Mouse (Mus musculus) kidney, adult 18-20 months (tissue): ENCODE results near the gene Galnt15.
A peak's percentile ranks its signal among the peaks of the same experiment; 100 is the strongest.

Experiments used
- DNase-seq: peaks from one replicate; pipeline ENCODE4 v3.0.0; 2021

Galnt15 gene

GRCm38 (mm10) chr14:32028681-32029091 is at the start of gene Galnt15:
Gene Galnt15, plus strand, starts transcription at chr14:32028989.
- DNase-seq, result peak; percentile 54

GRCm38 (mm10) chr14:31994021-31994420 is 34.8 kb upstream of the Galnt15 start:
- no peak for DNase-seq

- no peak for DNase-seq
Measured at GRCm38 (mm10) chr14:32000941-32001340, 27.8 kb upstream of the Galnt15 start.

GRCm38 (mm10) chr14:32002502-32003338 is 26.1 kb upstream of the Galnt15 start:
- no peak for DNase-seq

- DNase-seq, result no peak
Measured at GRCm38 (mm10) chr14:32003904-32004596, 24.7 kb upstream of the Galnt15 start.

- peak; percentile 28 for DNase-seq
Measured at GRCm38 (mm10) chr14:32005673-32006261, 23.0 kb upstream of the Galnt15 start.

GRCm38 (mm10) chr14:32007654-32008335 is 21.0 kb upstream of the Galnt15 start:
- DNase-seq, result no peak

- DNase-seq, result no peak
Measured at GRCm38 (mm10) chr14:32009715-32010114, 19.1 kb upstream of the Galnt15 start.

- no peak for DNase-seq
Measured at GRCm38 (mm10) chr14:32011547-32012304, 17.1 kb upstream of the Galnt15 start.

- DNase-seq, result no peak
Measured at GRCm38 (mm10) chr14:32015131-32015770, 13.5 kb upstream of the Galnt15 start.

GRCm38 (mm10) chr14:32016466-32016865 is 12.3 kb upstream of the Galnt15 start:
- DNase-seq, result no peak

- peak; percentile 39 for DNase-seq
Measured at GRCm38 (mm10) chr14:32016921-32017320, 11.9 kb upstream of the Galnt15 start.

GRCm38 (mm10) chr14:32017448-32017847 is 11.3 kb upstream of the Galnt15 start:
- DNase-seq, result no peak

- DNase-seq, result no peak
Measured at GRCm38 (mm10) chr14:32019091-32019490, 9.7 kb upstream of the Galnt15 start.

GRCm38 (mm10) chr14:32021967-32022366 is 6.8 kb upstream of the Galnt15 start:
- no peak for DNase-seq

- DNase-seq, result no peak
Measured at GRCm38 (mm10) chr14:32022450-32022849, 6.3 kb upstream of the Galnt15 start.

- DNase-seq, result no peak
Measured at GRCm38 (mm10) chr14:32023891-32024290, 4.9 kb upstream of the Galnt15 start.

GRCm38 (mm10) chr14:32027218-32027617 is 1.6 kb upstream of the Galnt15 start:
- no peak for DNase-seq

GRCm38 (mm10) chr14:32029411-32029992 is 713 bp downstream of the Galnt15 start:
- DNase-seq, result peak; percentile 25

- no peak for DNase-seq
Measured at GRCm38 (mm10) chr14:32030073-32030472, 1.3 kb downstream of the Galnt15 start.

GRCm38 (mm10) chr14:32032522-32032921 is 3.7 kb downstream of the Galnt15 start:
- DNase-seq, result peak; percentile 73
